Mouse (Mus musculus): Measurements from ENCODE around the gene Prr36. TPM values are rescaled to one million over a fixed set of nuclear protein-coding genes. Genes with fewer than 3 reads are reported as not detected.

The Prr36 gene
- polyA plus RNA-seq, 1 experiment from 2014 or later, result 2.7 TPM

- no peak overlapping the region for H3K27ac ChIP-seq (replicated peaks; ENCODE audit: low read depth, low read length)
- no peak; the same call in 1 of the 2 replicates for ATAC-seq (ENCODE audit: low read depth)
- peaks cover 24% of the 10 kb centered on the region for H3K27me3 ChIP-seq (replicated peaks; ENCODE audit: control insufficient read depth, insufficient read depth, low read length)
- no peak overlapping the region for H3K9ac ChIP-seq (ENCODE audit: low read depth, low read length)
- DNase-seq (ENCODE audit: low spot score), result no peak
- no peak overlapping the region for H3K4me3 ChIP-seq (ENCODE audit: low read depth, low read length)
- no peaks in the 10 kb centered on the region for H3K9me3 ChIP-seq (ENCODE audit: control insufficient read depth, low read length)
- WGBS, result 65% methylated on average over 2 of the region's 2 CpGs
- peaks cover 31% of the 10 kb centered on the region for H3K36me3 ChIP-seq (ENCODE audit: control insufficient read depth, insufficient read depth, low read length)
- H3K4me2 ChIP-seq (ENCODE audit: low read depth, low read length), result no peak overlapping the region
- H3K4me1 ChIP-seq (ENCODE audit: control insufficient read depth, insufficient read depth, low read length), result no peaks in the 10 kb centered on the region
Measured at GRCm38 (mm10) chr8:4201321-4201720, 15.9 kb downstream of the Prr36 start.

- Histone ChIP-seq H3K9ac (ENCODE audit: low read depth, low read length) (no peak overlapping the region), H3K9me3 (ENCODE audit: control insufficient read depth, low read length) (no peaks in the 10 kb centered on the region), H3K4me2 (ENCODE audit: low read depth, low read length) (no peak overlapping the region), H3K27me3 (replicated peaks; ENCODE audit: control insufficient read depth, insufficient read depth, low read length) (no peaks in the 10 kb centered on the region), H3K4me1 (ENCODE audit: control insufficient read depth, insufficient read depth, low read length) (no peaks in the 10 kb centered on the region), H3K27ac (replicated peaks; ENCODE audit: low read depth, low read length) (no peak overlapping the region), H3K36me3 (ENCODE audit: control insufficient read depth, insufficient read depth, low read length) (peaks cover 24% of the 10 kb centered on the region), H3K4me3 (ENCODE audit: low read depth, low read length) (no peak overlapping the region)
- WGBS, result 62% methylated on average over 7 of the region's 7 CpGs
- no peak for DNase-seq (ENCODE audit: low spot score)
- ATAC-seq (ENCODE audit: low read depth), result no peak
Measured at GRCm38 (mm10) chr8:4193588-4193894, 23.7 kb downstream of the Prr36 start.

- DNase-seq (ENCODE audit: low spot score) (peak; percentile 71), ATAC-seq (ENCODE audit: low read depth) (peak; percentile 83)
- H3K4me3 ChIP-seq (ENCODE audit: low read depth, low read length), result no peak overlapping the region
- H3K4me1 ChIP-seq (ENCODE audit: control insufficient read depth, insufficient read depth, low read length), result no peaks in the 10 kb centered on the region
- peak overlapping the region; percentile 8; the same call in 1 of the 2 replicates for H3K9ac ChIP-seq (ENCODE audit: low read depth, low read length)
- no peak overlapping the region for H3K4me2 ChIP-seq (ENCODE audit: low read depth, low read length)
- H3K36me3 ChIP-seq (ENCODE audit: control insufficient read depth, insufficient read depth, low read length), result peaks cover 27% of the 10 kb centered on the region
- H3K9me3 ChIP-seq (ENCODE audit: control insufficient read depth, low read length), result no peaks in the 10 kb centered on the region
- 0 out of 2 replicates have a peak overlapping the region, but pooled peaks have one; percentile 6 for H3K27ac ChIP-seq (replicated peaks; ENCODE audit: low read depth, low read length)
- H3K27me3 ChIP-seq (replicated peaks; ENCODE audit: control insufficient read depth, insufficient read depth, low read length), result no peaks in the 10 kb centered on the region
- 12% methylated on average over 17 of the region's 18 CpGs for WGBS
Measured at GRCm38 (mm10) chr8:4192807-4193587, 24.3 kb downstream of the Prr36 start.

- no peak overlapping the region for H3K4me2 ChIP-seq (ENCODE audit: low read depth, low read length)
- H3K36me3 ChIP-seq (ENCODE audit: control insufficient read depth, insufficient read depth, low read length), result peaks cover 27% of the 10 kb centered on the region
- no peaks in the 10 kb centered on the region for H3K27me3 ChIP-seq (replicated peaks; ENCODE audit: control insufficient read depth, insufficient read depth, low read length)
- ATAC-seq (ENCODE audit: low read depth) (peak; percentile 62; the same call in 1 of the 2 replicates), DNase-seq (ENCODE audit: low spot score) (no peak)
- no peak overlapping the region for H3K4me3 ChIP-seq (ENCODE audit: low read depth, low read length)
- no peaks in the 10 kb centered on the region for H3K4me1 ChIP-seq (ENCODE audit: control insufficient read depth, insufficient read depth, low read length)
- H3K27ac ChIP-seq (replicated peaks; ENCODE audit: low read depth, low read length), result no peak overlapping the region
- no peak overlapping the region for H3K9ac ChIP-seq (ENCODE audit: low read depth, low read length)
- WGBS, result 58% methylated on average over 5 of the region's 5 CpGs
- no peaks in the 10 kb centered on the region for H3K9me3 ChIP-seq (ENCODE audit: control insufficient read depth, low read length)
Measured at GRCm38 (mm10) chr8:4192305-4192704, 25.0 kb downstream of the Prr36 start.

- WGBS, result 52% methylated on average over 3 of the region's 3 CpGs
- H3K4me2 ChIP-seq (ENCODE audit: low read depth, low read length), result no peak overlapping the region
- ATAC-seq (ENCODE audit: low read depth), result no peak
Measured at GRCm38 (mm10) chr8:4189031-4189722, 28.1 kb downstream of the Prr36 start.

GRCm38 (mm10) chr8:4188605-4189004 is 28.7 kb downstream of the Prr36 start:
- Histone ChIP-seq H3K4me1 (ENCODE audit: control insufficient read depth, insufficient read depth, low read length) (no peaks in the 10 kb centered on the region), H3K27me3 (replicated peaks; ENCODE audit: control insufficient read depth, insufficient read depth, low read length) (no peaks in the 10 kb centered on the region), H3K4me2 (ENCODE audit: low read depth, low read length) (no peak overlapping the region), H3K27ac (replicated peaks; ENCODE audit: low read depth, low read length) (no peak overlapping the region), H3K9me3 (ENCODE audit: control insufficient read depth, low read length) (no peaks in the 10 kb centered on the region), H3K36me3 (ENCODE audit: control insufficient read depth, insufficient read depth, low read length) (peaks cover 58% of the 10 kb centered on the region), H3K4me3 (ENCODE audit: low read depth, low read length) (no peak overlapping the region), H3K9ac (ENCODE audit: low read depth, low read length) (no peak overlapping the region)
- ATAC-seq (ENCODE audit: low read depth) (no peak), DNase-seq (ENCODE audit: low spot score) (no peak)

More at GRCm38 (mm10) chr8:4189031-4189722, 28.1 kb downstream of the Prr36 start:
- H3K9ac ChIP-seq (ENCODE audit: low read depth, low read length), result no peak overlapping the region
- DNase-seq (ENCODE audit: low spot score), result no peak
- no peaks in the 10 kb centered on the region for H3K27me3 ChIP-seq (replicated peaks; ENCODE audit: control insufficient read depth, insufficient read depth, low read length)
- no peaks in the 10 kb centered on the region for H3K9me3 ChIP-seq (ENCODE audit: control insufficient read depth, low read length)
- no peak overlapping the region for H3K27ac ChIP-seq (replicated peaks; ENCODE audit: low read depth, low read length)
- peaks cover 54% of the 10 kb centered on the region for H3K36me3 ChIP-seq (ENCODE audit: control insufficient read depth, insufficient read depth, low read length)
- no peaks in the 10 kb centered on the region for H3K4me1 ChIP-seq (ENCODE audit: control insufficient read depth, insufficient read depth, low read length)
- no peak overlapping the region for H3K4me3 ChIP-seq (ENCODE audit: low read depth, low read length)

GRCm38 (mm10) chr8:4186151-4186550 is 31.1 kb downstream of the Prr36 start:
- ATAC-seq (ENCODE audit: low read depth), result no peak
- 94% methylated on average over 2 of the region's 2 CpGs for WGBS
- H3K4me2 ChIP-seq (ENCODE audit: low read depth, low read length), result no peak overlapping the region

GRCm38 (mm10) chr8:4183409-4183808 is 33.9 kb downstream of the Prr36 start:
- H3K36me3 ChIP-seq (ENCODE audit: control insufficient read depth, insufficient read depth, low read length), result peaks cover 45% of the 10 kb centered on the region
- no peaks in the 10 kb centered on the region for H3K27me3 ChIP-seq (replicated peaks; ENCODE audit: control insufficient read depth, insufficient read depth, low read length)
- no peaks in the 10 kb centered on the region for H3K4me1 ChIP-seq (ENCODE audit: control insufficient read depth, insufficient read depth, low read length)
- H3K27ac ChIP-seq (replicated peaks; ENCODE audit: low read depth, low read length), result no peak overlapping the region
- H3K9ac ChIP-seq (ENCODE audit: low read depth, low read length), result no peak overlapping the region
- ATAC-seq (ENCODE audit: low read depth) (no peak), DNase-seq (ENCODE audit: low spot score) (no peak)
- no peak overlapping the region for H3K4me2 ChIP-seq (ENCODE audit: low read depth, low read length)
- H3K9me3 ChIP-seq (ENCODE audit: control insufficient read depth, low read length), result no peaks in the 10 kb centered on the region
- 82% methylated on average over 8 of the region's 8 CpGs for WGBS
- H3K4me3 ChIP-seq (ENCODE audit: low read depth, low read length), result no peak overlapping the region

More at GRCm38 (mm10) chr8:4186151-4186550, 31.1 kb downstream of the Prr36 start:
- H3K9me3 ChIP-seq (ENCODE audit: control insufficient read depth, low read length), result no peaks in the 10 kb centered on the region
- H3K4me1 ChIP-seq (ENCODE audit: control insufficient read depth, insufficient read depth, low read length), result no peaks in the 10 kb centered on the region
- H3K36me3 ChIP-seq (ENCODE audit: control insufficient read depth, insufficient read depth, low read length), result peaks cover 54% of the 10 kb centered on the region
- no peaks in the 10 kb centered on the region for H3K27me3 ChIP-seq (replicated peaks; ENCODE audit: control insufficient read depth, insufficient read depth, low read length)
- no peak for DNase-seq (ENCODE audit: low spot score)
- no peak overlapping the region for H3K4me3 ChIP-seq (ENCODE audit: low read depth, low read length)
- no peak overlapping the region for H3K9ac ChIP-seq (ENCODE audit: low read depth, low read length)
- H3K27ac ChIP-seq (replicated peaks; ENCODE audit: low read depth, low read length), result no peak overlapping the region
